Mouse (Mus musculus) embryonic fibroblast, embryonic 13.5 days (primary cell): ENCODE measurements around the gene Itpr3. TPM values are rescaled to one million over a fixed set of nuclear protein-coding genes. Genes with fewer than 3 reads are reported as not detected.
A peak's percentile ranks its signal among the peaks of the same experiment; 100 is the strongest.

Experiments used
- H3K27ac ChIP-seq: 2 replicates; pipeline ENCODE4 v1.5.1; 2012; ENCODE audit warnings: low read length, control low read depth, inconsistent platforms; ENCODE audit not compliant: insufficient read depth
- H3K4me1 ChIP-seq: 2 replicates; pipeline ENCODE4 v1.6.1; 2011; ENCODE audit warnings: low read length; ENCODE audit not compliant: control insufficient read depth, insufficient read depth
- H3K4me3 ChIP-seq: 2 replicates; pipeline ENCODE4 v1.5.1; 2011; ENCODE audit warnings: mild to moderate bottlenecking, control low read depth, low read length; ENCODE audit not compliant: insufficient read depth
- CTCF ChIP-seq: IDR thresholded peaks from 2 replicates; pipeline ENCODE4 v1.5.1; 2011; ENCODE audit warnings: mild to moderate bottlenecking, control low read depth, low read length, moderate library complexity, borderline replicate concordance; ENCODE audit not compliant: insufficient read depth
- POLR2A ChIP-seq: IDR thresholded peaks from 2 replicates; pipeline ENCODE4 v1.6.1; 2011; ENCODE audit warnings: low read depth, mild to moderate bottlenecking, control low read depth, low read length, moderate library complexity
- polyA plus RNA-seq: library from polyadenylated mRNA; stranded (reverse); fragments of >200 nt; gene quantifications from 2 replicates; pipeline ENCODE4 v1.2.4, GENCODE M21; 2011; ENCODE audit warnings: low read depth; ENCODE audit not compliant: missing spikeins, insufficient read length

The Itpr3 gene
- polyA plus RNA-seq, 1 experiment, result 15.7 TPM

DNA sequence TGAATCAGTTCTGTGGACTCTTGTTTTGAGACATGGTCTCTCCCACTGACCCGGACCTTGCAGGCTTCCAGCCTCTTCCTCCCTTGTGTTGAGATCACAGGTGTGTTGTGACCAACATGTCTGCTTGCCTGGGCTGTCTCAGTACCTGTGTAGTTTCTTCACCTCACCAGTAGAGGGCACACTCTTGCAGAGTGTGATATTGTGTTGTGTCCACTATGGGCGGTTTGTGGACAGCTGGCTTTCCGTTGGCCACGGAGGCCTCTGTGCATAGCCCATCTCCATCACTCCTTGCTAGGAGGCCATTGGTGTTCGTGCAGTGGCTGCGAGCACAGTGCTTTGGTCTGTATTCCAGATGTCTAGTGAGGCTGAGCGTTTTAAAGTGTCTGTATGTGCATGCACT, 20.0 kb downstream of the Itpr3 start:
- Histone ChIP-seq H3K4me3 (no peak overlapping the region), H3K27ac (no peak overlapping the region), H3K4me1 (peaks cover 10% of the 10 kb centered on the region; the same call in 1 of the 2 replicates)
- TF ChIP-seq POLR2A (no peak), CTCF (no peak)

GRCm38 (mm10) chr17:27077920-27078319, 20.8 kb downstream of the Itpr3 start:
- peaks cover 14% of the 10 kb centered on the region for H3K4me1 ChIP-seq
- TF ChIP-seq POLR2A (no peak), CTCF (0 out of 2 replicates have a peak, but pooled peaks have one; percentile 17)
- H3K27ac ChIP-seq, result no peak overlapping the region
- H3K4me3 ChIP-seq, result no peak overlapping the region

DNA sequence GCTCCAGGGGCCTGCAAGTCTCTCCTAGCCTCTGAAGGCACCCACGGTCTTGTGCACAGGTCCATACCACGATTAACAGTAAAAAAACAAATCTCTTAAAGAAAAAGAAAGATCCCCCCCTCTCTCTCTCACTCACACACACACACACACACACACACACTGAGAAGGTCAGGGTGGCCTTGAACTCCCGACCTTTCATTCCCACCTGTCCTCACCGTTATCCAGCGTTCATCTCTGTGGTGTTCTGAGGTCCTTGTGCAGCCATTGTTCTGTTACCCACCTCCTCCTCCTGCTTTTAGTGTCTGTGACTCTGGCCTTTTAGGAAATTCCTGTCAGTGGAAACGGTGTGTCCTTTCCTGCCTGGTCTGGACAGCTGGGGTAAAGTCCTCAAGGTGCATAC, 21.4 kb downstream of the Itpr3 start:
- Histone ChIP-seq H3K27ac (no peak overlapping the region), H3K4me3 (no peak overlapping the region), H3K4me1 (peaks cover 19% of the 10 kb centered on the region)
- TF ChIP-seq CTCF (no peak), POLR2A (no peak)

GRCm38 (mm10) chr17:27081868-27082267, 24.8 kb downstream of the Itpr3 start:
- no peak overlapping the region for H3K4me3 ChIP-seq
- TF ChIP-seq POLR2A (no peak), CTCF (no peak)
- peaks cover 15% of the 10 kb centered on the region for H3K4me1 ChIP-seq
- no peak overlapping the region for H3K27ac ChIP-seq

- TF ChIP-seq CTCF, result no peak
- no peak for TF ChIP-seq POLR2A
- Histone ChIP-seq H3K4me1 (peaks cover 15% of the 10 kb centered on the region), H3K27ac (peak overlapping the region; percentile 55), H3K4me3 (no peak overlapping the region)
Measured at GRCm38 (mm10) chr17:27082796-27083195, 25.7 kb downstream of the Itpr3 start.

DNA sequence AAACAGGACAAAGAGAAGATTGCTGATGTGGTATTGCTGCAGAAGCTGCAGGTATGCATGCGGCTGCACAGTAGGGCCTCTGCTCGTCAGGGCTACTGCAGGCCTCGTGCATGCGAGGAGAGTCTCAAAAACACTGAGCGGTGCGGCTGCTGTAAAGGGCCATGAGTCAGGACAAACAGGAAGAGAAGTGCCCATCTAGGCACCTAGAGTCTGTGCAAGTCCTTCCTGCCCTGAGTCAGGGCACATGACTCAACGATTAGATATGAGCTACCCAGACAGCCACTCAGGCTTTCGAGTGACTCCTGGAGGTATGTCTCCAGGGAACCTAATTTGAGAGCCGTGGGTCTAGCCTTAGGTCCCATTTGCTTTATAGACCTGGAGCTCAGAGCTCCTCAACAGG, 26.5 kb downstream of the Itpr3 start:
- no peak overlapping the region for H3K4me3 ChIP-seq
- no peak for TF ChIP-seq CTCF
- TF ChIP-seq POLR2A, result no peak
- H3K27ac ChIP-seq, result peak overlapping the region; percentile 60; the same call in 1 of the 2 replicates
- peaks cover 15% of the 10 kb centered on the region for H3K4me1 ChIP-seq

DNA sequence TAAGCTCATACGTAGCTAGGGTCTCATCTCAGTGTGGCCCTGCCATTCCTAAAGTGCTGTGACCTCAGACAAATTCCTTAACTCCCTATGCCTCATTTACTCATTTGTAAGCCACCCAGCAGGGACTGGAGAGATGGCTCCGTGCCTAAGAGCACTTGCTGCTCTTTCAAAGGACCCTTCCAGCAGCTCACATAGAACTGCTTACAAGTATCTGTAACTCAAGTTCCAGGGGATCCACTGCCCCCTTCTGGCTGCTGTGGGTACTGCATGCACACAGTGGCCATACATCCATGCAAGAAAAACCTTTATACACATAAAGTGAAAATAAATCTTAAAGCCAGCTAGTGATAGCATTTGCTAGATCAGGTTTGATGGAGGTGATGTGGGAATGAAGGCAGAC, 28.6 kb downstream of the Itpr3 start:
- TF ChIP-seq POLR2A (no peak), CTCF (peak; percentile 55; the same call in 1 of the 2 replicates)
- Histone ChIP-seq H3K4me1 (peaks cover 15% of the 10 kb centered on the region), H3K27ac (no peak overlapping the region), H3K4me3 (no peak overlapping the region)

- Histone ChIP-seq H3K27ac (no peak overlapping the region), H3K4me3 (no peak overlapping the region), H3K4me1 (peaks cover 12% of the 10 kb centered on the region)
- TF ChIP-seq POLR2A (no peak), CTCF (peak; percentile 63)
Measured at GRCm38 (mm10) chr17:27087426-27087825, 30.3 kb downstream of the Itpr3 start.

DNA sequence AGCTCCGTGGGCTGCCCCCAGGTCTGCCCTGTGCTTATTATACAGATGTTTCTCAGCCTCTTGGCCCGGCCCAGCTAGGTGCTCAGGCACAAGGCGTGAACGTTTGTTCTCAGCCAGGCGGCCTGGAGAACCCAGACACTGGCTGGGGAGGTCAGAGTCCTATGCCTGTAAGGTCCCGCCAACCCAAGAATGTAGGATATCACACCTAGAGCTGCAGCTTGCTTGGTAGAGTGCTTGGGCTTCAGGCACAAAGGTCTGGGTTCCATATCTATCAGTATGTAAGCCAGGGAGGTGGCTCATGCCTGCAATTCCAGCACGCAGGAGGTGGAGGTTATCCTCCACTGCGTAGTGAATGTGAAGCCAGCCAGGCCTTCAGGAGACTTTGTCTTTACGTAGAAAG, 33.0 kb downstream of the Itpr3 start:
- TF ChIP-seq CTCF (no peak), POLR2A (no peak)
- Histone ChIP-seq H3K27ac (no peak overlapping the region), H3K4me3 (no peak overlapping the region), H3K4me1 (no peaks in the 10 kb centered on the region)

DNA sequence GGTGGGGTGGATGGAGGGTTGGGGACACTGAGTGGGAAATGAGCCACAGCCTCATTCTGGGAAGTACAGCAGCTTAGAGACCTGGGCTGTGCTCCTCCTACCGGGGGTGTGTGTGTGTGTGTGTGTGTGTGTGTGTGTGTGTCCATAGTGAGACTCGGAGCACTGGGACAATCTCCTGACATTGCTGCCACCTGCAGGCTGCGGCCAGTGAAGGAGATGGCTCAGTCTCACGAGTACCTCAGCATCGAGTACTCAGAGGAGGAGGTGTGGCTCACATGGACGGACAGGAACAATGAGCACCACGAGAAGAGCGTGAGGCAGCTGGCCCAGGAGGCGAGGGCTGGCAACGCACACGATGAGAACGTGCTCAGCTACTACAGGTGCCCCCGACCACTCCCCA, 38.6 kb downstream of the Itpr3 start:
- H3K27ac ChIP-seq, result no peak overlapping the region
- H3K4me3 ChIP-seq, result no peak overlapping the region
- TF ChIP-seq CTCF (peak; percentile 80; the same call in 1 of the 2 replicates), POLR2A (no peak)
- H3K4me1 ChIP-seq, result no peaks in the 10 kb centered on the region

DNA sequence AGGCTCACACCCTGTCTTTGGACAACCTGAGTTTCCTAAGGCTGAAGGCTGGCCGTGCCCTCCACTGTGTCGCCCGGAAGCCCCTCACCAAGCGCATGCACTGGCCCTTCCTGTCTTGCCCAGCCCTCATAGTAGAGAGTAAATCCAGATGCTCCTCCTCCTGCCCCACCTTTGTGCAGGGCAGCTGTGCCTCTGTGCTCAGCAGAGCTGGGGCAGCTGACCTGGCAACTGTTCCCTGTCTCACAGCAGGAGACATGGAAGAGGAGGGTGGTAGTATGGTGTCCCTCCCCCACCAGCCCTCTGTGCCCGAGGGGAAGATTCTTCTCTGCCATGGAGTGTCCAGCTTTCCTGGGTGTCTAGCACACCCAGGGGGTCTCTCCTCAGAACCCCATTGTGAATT, 44.6 kb downstream of the Itpr3 start:
- Histone ChIP-seq H3K4me1 (no peaks in the 10 kb centered on the region), H3K27ac (no peak overlapping the region), H3K4me3 (no peak overlapping the region)
- TF ChIP-seq POLR2A, result no peak
- TF ChIP-seq CTCF, result no peak
